13 mouse cellular contexts compared by ENCODE assay signal in the genomic region with DNA sequence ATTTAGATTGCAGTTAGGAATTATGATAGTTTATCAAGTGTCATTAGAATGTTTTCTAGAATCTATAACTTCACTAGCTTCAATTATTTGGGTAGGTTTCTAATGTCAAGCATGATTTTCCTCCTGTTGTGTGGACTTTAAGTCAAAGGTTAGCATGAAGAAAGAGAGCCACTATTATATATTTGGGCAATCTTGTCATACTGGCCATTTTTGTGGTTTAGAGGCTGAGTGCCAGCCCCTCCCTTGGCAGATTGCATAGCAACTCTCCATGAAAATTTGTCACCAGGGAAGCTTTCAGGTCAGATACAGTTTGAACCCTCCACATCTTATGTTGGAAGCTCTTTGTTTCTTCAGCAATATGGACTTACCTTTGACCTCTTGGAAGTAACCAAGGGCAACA.
"Had no signal": no experiment of that assay in that cellular context is flagged by ENCODE, and none has a peak within 500 bp of the region (broad histone marks: within the 10 kb centered on the region; RNA-seq: fewer than 3 reads in every experiment).

No protein-coding gene starts in this region.

- DNase-seq: gastrocnemius, postnatal 14 days; gastrocnemius, postnatal 36 days; heart, adult 11 months; heart, adult 2 months; heart, postnatal 14 days; heart, postnatal 36 days; kidney, adult 11 months; kidney, adult 2 months; kidney, adult 9 months; kidney, postnatal 14 days; kidney, postnatal 36 days; liver; liver, embryonic 13.5 days had no signal
